Mouse (Mus musculus): ENCODE measurements at regions not wholly inside any gene's neighbourhood (a gene's known extent, or its start where the extent isn't known, plus 50 kb on each side); places are given as distances from the start of the nearest gene placed in this dataset.

DNA sequence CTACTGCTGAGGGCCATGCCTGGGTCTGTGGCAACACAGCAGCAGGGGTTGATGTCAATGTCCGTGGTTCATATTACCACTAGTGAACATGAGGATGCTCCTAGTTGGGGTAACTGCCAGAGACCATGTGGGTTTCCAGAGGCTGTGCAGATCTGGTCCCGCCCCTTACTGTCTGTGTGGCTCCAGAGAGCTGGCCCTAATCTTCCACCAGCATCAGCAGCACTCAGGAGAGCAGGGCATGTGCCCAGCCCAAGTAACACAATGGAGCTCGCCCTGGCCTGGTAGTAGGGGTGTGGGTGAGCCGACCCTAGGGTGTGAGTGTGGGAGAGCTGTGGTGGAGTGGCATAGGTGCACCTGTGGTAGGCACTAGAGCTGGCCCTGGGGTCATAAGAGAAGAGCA, 59.3 kb upstream of the Galnt15 start:
- H3K9me3 ChIP-seq (ENCODE audit: control insufficient read depth, low read length), result no peaks in the 10 kb centered on the region
- DNase-seq (ENCODE audit: low spot score) (no peak), ATAC-seq (replicated peaks; ENCODE audit: low FRiP score) (no peak)
- H3K4me1 ChIP-seq (replicated peaks; ENCODE audit: control insufficient read depth, insufficient read depth, low read length), result no peaks in the 10 kb centered on the region
- no peaks in the 10 kb centered on the region for H3K27me3 ChIP-seq (ENCODE audit: control insufficient read depth, insufficient read depth, low read length)
- 87% methylated on average over 4 of the region's 4 CpGs for WGBS
- no peak overlapping the region for H3K4me2 ChIP-seq (ENCODE audit: low read depth, low read length, severe bottlenecking)
- no peak overlapping the region for H3K9ac ChIP-seq (ENCODE audit: low read length)
- H3K27ac ChIP-seq (ENCODE audit: low read depth, low read length), result no peak overlapping the region
- no peaks in the 10 kb centered on the region for H3K36me3 ChIP-seq (ENCODE audit: control insufficient read depth, insufficient read depth, low read length)
- H3K4me3 ChIP-seq (ENCODE audit: low read depth, low read length), result no peak overlapping the region

DNA sequence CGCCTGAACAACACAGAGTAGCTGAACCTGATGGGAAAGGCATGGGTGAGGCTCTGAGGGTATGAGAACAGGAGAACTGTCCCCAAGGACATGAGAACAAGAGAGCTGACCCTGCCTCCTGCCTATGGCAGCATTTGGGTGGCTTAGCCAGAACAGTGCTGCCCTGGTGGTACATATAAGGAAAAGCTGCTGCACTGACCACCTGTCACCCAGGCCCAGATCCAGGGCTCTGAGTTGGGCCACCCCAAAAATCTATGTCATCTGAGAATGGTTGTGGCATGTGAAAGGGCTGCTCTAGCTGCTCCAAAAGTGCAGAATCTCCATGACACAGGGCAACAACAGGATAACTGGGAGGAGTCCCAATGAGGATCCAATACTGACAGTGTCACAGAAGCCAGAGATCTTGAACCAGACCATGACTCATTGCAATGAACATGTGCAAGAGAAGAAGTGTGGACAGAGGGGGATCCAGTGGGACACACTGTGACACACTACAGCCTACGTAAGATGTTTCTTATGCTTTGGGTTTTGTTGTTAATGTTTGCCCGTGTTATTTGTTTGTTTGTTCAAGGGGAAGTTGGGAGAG, 58.5 kb upstream of the Galnt15 start:
- no peaks in the 10 kb centered on the region for H3K9me3 ChIP-seq (ENCODE audit: control insufficient read depth, low read length)
- no peak overlapping the region for H3K27ac ChIP-seq (ENCODE audit: low read depth, low read length)
- DNase-seq (ENCODE audit: low spot score) (no peak), ATAC-seq (replicated peaks; ENCODE audit: low FRiP score) (no peak)
- H3K4me3 ChIP-seq (ENCODE audit: low read depth, low read length), result no peak overlapping the region
- H3K4me2 ChIP-seq (ENCODE audit: low read depth, low read length, severe bottlenecking), result no peak overlapping the region
- H3K9ac ChIP-seq (ENCODE audit: low read length), result no peak overlapping the region
- WGBS, result 82% methylated on average over 3 of the region's 3 CpGs
- no peaks in the 10 kb centered on the region for H3K36me3 ChIP-seq (ENCODE audit: control insufficient read depth, insufficient read depth, low read length)
- H3K4me1 ChIP-seq (replicated peaks; ENCODE audit: control insufficient read depth, insufficient read depth, low read length), result no peaks in the 10 kb centered on the region
- H3K27me3 ChIP-seq (ENCODE audit: control insufficient read depth, insufficient read depth, low read length), result no peaks in the 10 kb centered on the region

DNA sequence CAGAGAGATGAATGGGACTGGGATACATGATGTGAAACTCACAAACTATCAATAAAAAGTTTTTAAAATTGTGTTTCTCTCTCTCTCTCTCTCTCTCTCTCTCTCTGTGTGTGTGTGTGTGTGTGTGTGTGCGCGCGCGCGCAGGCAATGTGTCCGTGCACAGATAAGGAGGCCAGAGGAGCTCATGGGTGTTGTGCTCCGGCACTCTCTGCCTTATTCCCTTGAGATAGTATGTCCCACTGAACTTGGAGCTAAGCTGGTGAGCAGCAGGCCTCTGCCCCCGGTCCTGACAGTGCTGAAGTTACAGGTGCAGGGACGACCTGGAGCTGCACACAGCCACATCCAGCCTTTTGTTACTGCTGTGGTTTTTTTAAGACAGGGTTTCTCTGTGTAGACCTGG, 57.9 kb upstream of the Galnt15 start:
- Histone ChIP-seq H3K4me2 (ENCODE audit: low read depth, low read length, severe bottlenecking) (no peak overlapping the region), H3K36me3 (ENCODE audit: control insufficient read depth, insufficient read depth, low read length) (no peaks in the 10 kb centered on the region), H3K27me3 (ENCODE audit: control insufficient read depth, insufficient read depth, low read length) (no peaks in the 10 kb centered on the region), H3K9ac (ENCODE audit: low read length) (no peak overlapping the region), H3K4me3 (ENCODE audit: low read depth, low read length) (no peak overlapping the region), H3K9me3 (ENCODE audit: control insufficient read depth, low read length) (no peaks in the 10 kb centered on the region), H3K4me1 (replicated peaks; ENCODE audit: control insufficient read depth, insufficient read depth, low read length) (no peaks in the 10 kb centered on the region), H3K27ac (ENCODE audit: low read depth, low read length) (no peak overlapping the region)
- 96% methylated on average over 9 of the region's 9 CpGs for WGBS
- ATAC-seq (replicated peaks; ENCODE audit: low FRiP score) (no peak), DNase-seq (ENCODE audit: low spot score) (no peak)

DNA sequence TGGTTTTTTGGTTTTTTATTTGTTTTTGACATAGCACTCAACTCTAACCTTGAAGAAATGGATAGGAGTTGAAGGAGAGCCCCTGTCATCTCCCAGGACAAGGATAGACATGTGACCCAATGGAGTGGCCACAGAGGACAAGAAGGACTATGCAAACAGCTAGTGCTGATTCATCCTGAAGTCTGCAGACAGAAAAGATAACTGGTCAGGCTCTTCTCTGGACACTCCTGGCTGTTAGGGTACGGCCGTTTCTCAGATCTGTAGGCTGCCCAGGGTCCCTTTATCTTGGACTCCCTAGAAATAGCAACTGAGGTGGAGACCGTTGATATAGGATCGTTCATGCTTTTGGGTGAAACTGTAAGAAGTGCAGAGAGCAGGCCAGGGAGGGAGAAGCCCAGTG, 55.1 kb upstream of the Galnt15 start:
- 87% methylated on average over 4 of the region's 4 CpGs for WGBS
- Histone ChIP-seq H3K9me3 (ENCODE audit: control insufficient read depth, low read length) (no peaks in the 10 kb centered on the region), H3K27ac (ENCODE audit: low read depth, low read length) (no peak overlapping the region), H3K27me3 (ENCODE audit: control insufficient read depth, insufficient read depth, low read length) (no peaks in the 10 kb centered on the region), H3K9ac (ENCODE audit: low read length) (no peak overlapping the region), H3K4me1 (replicated peaks; ENCODE audit: control insufficient read depth, insufficient read depth, low read length) (no peaks in the 10 kb centered on the region), H3K36me3 (ENCODE audit: control insufficient read depth, insufficient read depth, low read length) (no peaks in the 10 kb centered on the region), H3K4me3 (ENCODE audit: low read depth, low read length) (no peak overlapping the region), H3K4me2 (ENCODE audit: low read depth, low read length, severe bottlenecking) (no peak overlapping the region)
- ATAC-seq (replicated peaks; ENCODE audit: low FRiP score) (no peak), DNase-seq (ENCODE audit: low spot score) (no peak)

DNA sequence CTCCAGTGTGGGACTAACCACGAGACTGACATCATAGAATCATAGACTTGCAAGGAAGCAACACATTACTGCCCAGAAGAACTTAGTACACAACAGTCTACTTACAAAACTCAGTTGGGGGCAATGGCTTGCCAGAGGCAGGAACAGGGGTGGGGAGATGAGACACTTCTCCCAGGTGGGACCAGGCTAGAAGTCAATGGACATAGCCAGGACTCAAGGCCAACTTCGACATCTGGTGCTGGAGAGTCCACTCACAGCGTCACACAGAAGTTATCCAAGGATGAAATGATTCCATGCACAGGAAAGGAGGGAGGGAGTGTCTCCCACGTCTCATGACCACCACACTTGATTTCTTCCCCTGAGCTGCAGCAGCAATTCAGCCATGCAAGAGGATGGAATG, 50.6 kb upstream of the Galnt15 start:
- Histone ChIP-seq H3K27me3 (ENCODE audit: control insufficient read depth, insufficient read depth, low read length) (no peaks in the 10 kb centered on the region), H3K27ac (ENCODE audit: low read depth, low read length) (no peak overlapping the region), H3K4me1 (replicated peaks; ENCODE audit: control insufficient read depth, insufficient read depth, low read length) (no peaks in the 10 kb centered on the region), H3K36me3 (ENCODE audit: control insufficient read depth, insufficient read depth, low read length) (no peaks in the 10 kb centered on the region), H3K9ac (ENCODE audit: low read length) (no peak overlapping the region), H3K4me3 (ENCODE audit: low read depth, low read length) (no peak overlapping the region), H3K9me3 (ENCODE audit: control insufficient read depth, low read length) (no peaks in the 10 kb centered on the region), H3K4me2 (ENCODE audit: low read depth, low read length, severe bottlenecking) (no peak overlapping the region)
- ATAC-seq (replicated peaks; ENCODE audit: low FRiP score) (no peak), DNase-seq (ENCODE audit: low spot score) (no peak)
- 74% methylated on average over 4 of the region's 4 CpGs for WGBS

DNA sequence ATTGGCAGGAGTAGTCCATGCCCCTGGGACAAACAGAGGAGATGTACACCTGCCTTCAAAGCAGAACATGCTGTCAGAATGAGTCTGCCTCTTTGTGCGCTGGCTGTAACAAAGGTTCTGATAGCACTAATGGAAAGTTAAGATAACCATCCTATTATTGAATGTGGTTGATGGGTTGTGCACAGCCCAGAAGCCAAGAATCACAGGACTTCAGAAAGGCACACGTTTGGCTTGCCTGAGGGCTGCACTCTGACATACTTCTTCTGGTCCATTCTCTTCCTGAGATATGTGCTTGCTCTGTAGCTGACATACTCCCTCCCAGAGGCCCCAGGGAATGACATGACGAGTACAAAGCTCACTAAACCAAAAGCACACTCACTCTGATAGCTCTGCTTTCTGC, 50.1 kb upstream of the Galnt15 start:
- DNase-seq (ENCODE audit: low spot score), result no peak
- WGBS, result 81% methylated on average over 3 of the region's 3 CpGs
- no peak overlapping the region for H3K9ac ChIP-seq (ENCODE audit: low read length)
- H3K36me3 ChIP-seq (ENCODE audit: control insufficient read depth, insufficient read depth, low read length), result no peaks in the 10 kb centered on the region
- H3K4me3 ChIP-seq (ENCODE audit: low read depth, low read length), result no peak overlapping the region
- H3K4me2 ChIP-seq (ENCODE audit: low read depth, low read length, severe bottlenecking), result no peak overlapping the region
- no peak for ATAC-seq (replicated peaks; ENCODE audit: low FRiP score)
- H3K27me3 ChIP-seq (ENCODE audit: control insufficient read depth, insufficient read depth, low read length), result no peaks in the 10 kb centered on the region
- no peak overlapping the region for H3K27ac ChIP-seq (ENCODE audit: low read depth, low read length)
- H3K4me1 ChIP-seq (replicated peaks; ENCODE audit: control insufficient read depth, insufficient read depth, low read length), result no peaks in the 10 kb centered on the region
- no peaks in the 10 kb centered on the region for H3K9me3 ChIP-seq (ENCODE audit: control insufficient read depth, low read length)
